Mouse (Mus musculus) liver, embryonic 14.5 days (tissue): ENCODE data around the gene Psd.

Experiments used
- CTCF ChIP-seq: IDR thresholded peaks from 2 replicates; pipeline ENCODE4 v1.5.1; 2016; ENCODE audit warnings: antibody characterized with exemption, low read depth, control low read depth
- EP300 ChIP-seq: IDR thresholded peaks from 2 replicates; pipeline ENCODE4 v1.6.1; 2016; ENCODE audit warnings: antibody characterized with exemption, low read depth

DNA sequence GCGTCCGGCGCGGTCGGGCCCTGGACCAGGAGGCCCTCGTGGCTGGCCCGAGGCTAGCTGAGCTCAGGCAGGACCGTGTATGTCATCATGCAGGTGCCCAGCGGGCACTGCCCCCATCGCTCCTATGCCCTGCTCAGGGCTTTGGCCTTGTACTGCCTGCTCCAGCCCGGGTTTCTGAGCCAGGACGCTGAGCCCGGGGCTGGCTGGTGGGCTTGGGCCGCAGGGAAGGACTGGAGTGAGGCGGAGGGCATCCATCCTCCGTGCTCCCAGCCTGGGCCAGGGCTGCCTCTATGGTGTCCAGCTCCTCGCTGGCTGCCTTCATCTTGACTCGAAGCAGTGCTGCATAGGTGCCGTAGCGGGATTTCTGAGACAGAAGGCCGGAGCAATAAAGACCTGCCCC, 14.4 kb downstream of the Psd start:
- no peak for TF ChIP-seq CTCF
- no peak for TF ChIP-seq EP300
